Mouse (Mus musculus): ENCODE measurements around the gene Fyb2. TPM values are rescaled to one million over a fixed set of nuclear protein-coding genes. Genes with fewer than 3 reads are reported as not detected.

The Fyb2 gene
- polyA plus RNA-seq (2012; fragmentation: generic; extraction: Trizol), result under 1 TPM; 0.07 TPM

GRCm38 (mm10) chr4:104913291-104914129 lies at the start of gene Fyb2:
TSS of gene Fyb2 (plus strand) at chr4:104913456.

GRCm38 (mm10) chr4:104876323-104876722 lies 36.9 kb upstream of the Fyb2 start, which contains the start of gene C8a:
TSS of gene C8a (minus strand) at chr4:104876398.

Other genes starting within 250 kb of the Fyb2 start
- gene C8b, start 147.1 kb upstream of the Fyb2 start, polyA plus RNA-seq (2012; fragmentation: generic; extraction: Trizol), result not detected
- gene Gm17662, start 56.1 kb upstream of the Fyb2 start, polyA plus RNA-seq (2012; fragmentation: generic; extraction: Trizol), result not detected
- not detected for gene C8a, start 37.1 kb upstream of the Fyb2 start, polyA plus RNA-seq (2012; fragmentation: generic; extraction: Trizol)
- gene Prkaa2, start 196.4 kb downstream of the Fyb2 start, polyA plus RNA-seq (2012; fragmentation: generic; extraction: Trizol), result under 1 TPM; 0.02 to 0.39 TPM
- 10 to 100 TPM in 1 of 2 experiments, 1 to 10 TPM in 1; 2.0 to 65.2 TPM for gene Plpp3, start 243.9 kb downstream of the Fyb2 start, polyA plus RNA-seq (2012; fragmentation: generic; extraction: Trizol)

All from C3H10T1/2 (cell line).